Mouse (Mus musculus) hindlimb bud, embryonic 11.5 days (tissue): Measurements from ENCODE around the gene Slc17a1.

Experiments used
- DNase-seq: peaks from one replicate; pipeline ENCODE4 v3.0.0-alpha.2; 2012; ENCODE audit warnings: low read depth, low spot score; ENCODE audit errors: extremely low spot score

Slc17a1 gene

GRCm38 (mm10) chr13:23867405-23867804 is at the start of gene Slc17a1:
Gene Slc17a1, plus strand, starts transcription at chr13:23867750.
- no peak for DNase-seq

- no peak for DNase-seq
Observed at GRCm38 (mm10) chr13:23820179-23820940, 47.2 kb upstream of the Slc17a1 start.

GRCm38 (mm10) chr13:23822213-23822612 is 45.3 kb upstream of the Slc17a1 start:
- DNase-seq: no peak

GRCm38 (mm10) chr13:23826606-23827005 is 40.9 kb upstream of the Slc17a1 start:
- no peak for DNase-seq

- DNase-seq: no peak
Observed at GRCm38 (mm10) chr13:23833053-23833452, 34.5 kb upstream of the Slc17a1 start.

- no peak for DNase-seq
Observed at GRCm38 (mm10) chr13:23834836-23835235, 32.7 kb upstream of the Slc17a1 start.

GRCm38 (mm10) chr13:23836630-23837029 is 30.9 kb upstream of the Slc17a1 start:
- no peak for DNase-seq

GRCm38 (mm10) chr13:23839308-23839707 is 28.2 kb upstream of the Slc17a1 start, which contains the start of gene Slc17a3:
Gene Slc17a3, plus strand, starts transcription at chr13:23839434.
- DNase-seq: no peak

GRCm38 (mm10) chr13:23845851-23846250 is 21.7 kb upstream of the Slc17a1 start:
- DNase-seq: no peak

GRCm38 (mm10) chr13:23849299-23849698 is 18.3 kb upstream of the Slc17a1 start:
- no peak for DNase-seq

GRCm38 (mm10) chr13:23856401-23856800 is 11.1 kb upstream of the Slc17a1 start:
- DNase-seq: no peak

GRCm38 (mm10) chr13:23861815-23862214 is 5.7 kb upstream of the Slc17a1 start:
- DNase-seq: no peak

GRCm38 (mm10) chr13:23864711-23865110 is 2.8 kb upstream of the Slc17a1 start:
- DNase-seq: no peak

GRCm38 (mm10) chr13:23866086-23866710 is 1.4 kb upstream of the Slc17a1 start:
- DNase-seq: no peak

GRCm38 (mm10) chr13:23867000-23867399 is 550 bp upstream of the Slc17a1 start:
- no peak for DNase-seq

GRCm38 (mm10) chr13:23868790-23869533 is 1.4 kb downstream of the Slc17a1 start:
- no peak for DNase-seq

- DNase-seq: no peak
Observed at GRCm38 (mm10) chr13:23869996-23870395, 2.4 kb downstream of the Slc17a1 start.

GRCm38 (mm10) chr13:23873141-23873540 is 5.6 kb downstream of the Slc17a1 start:
- DNase-seq: no peak

GRCm38 (mm10) chr13:23879106-23879505 is 11.6 kb downstream of the Slc17a1 start:
- DNase-seq: no peak

- DNase-seq: no peak
Observed at GRCm38 (mm10) chr13:23879636-23880035, 12.1 kb downstream of the Slc17a1 start.

- DNase-seq: no peak
Observed at GRCm38 (mm10) chr13:23885540-23885939, 18.0 kb downstream of the Slc17a1 start.
